Mouse (Mus musculus): ENCODE measurements around the gene Scube3. TPM values are rescaled to one million over a fixed set of nuclear protein-coding genes. Genes with fewer than 3 reads are reported as not detected.
A peak's percentile ranks its signal among the peaks of the same experiment; 100 is the strongest.

Scube3 gene
- polyA plus RNA-seq, 1 experiment from 2014 or later: 4.6 TPM

DNA sequence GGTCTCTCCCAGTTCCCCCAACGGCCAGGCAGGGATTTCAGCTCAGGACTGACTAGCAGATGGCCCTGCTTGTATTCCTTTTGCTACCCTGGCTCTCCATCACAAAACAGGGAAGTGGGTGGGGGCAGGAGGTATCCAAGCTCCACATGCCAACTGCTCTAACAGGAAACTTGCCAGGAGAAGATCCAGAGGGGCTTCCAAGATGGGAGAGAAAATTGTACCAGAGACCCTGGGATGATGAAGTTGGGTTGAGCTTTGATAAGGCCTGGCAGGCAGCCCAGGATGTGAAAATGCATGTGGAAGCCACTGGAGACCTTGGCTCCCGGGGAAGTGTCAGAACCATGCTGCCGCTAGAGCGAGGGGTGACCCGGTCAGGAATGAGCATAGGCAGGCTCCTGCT lies 5.7 kb upstream of the Scube3 start:
- H3K27me3 ChIP-seq (replicated peaks): no peaks in the 10 kb centered on the region; the same call in 1 of the 2 replicates
- H3K9ac ChIP-seq (replicated peaks): no peak overlapping the region
- no peak overlapping the region for H3K4me3 ChIP-seq (replicated peaks)
- no peak for ATAC-seq (ENCODE audit: low FRiP score)
- peaks cover 23% of the 10 kb centered on the region for H3K4me1 ChIP-seq
- no peak overlapping the region for H3K27ac ChIP-seq (replicated peaks)
- no peaks in the 10 kb centered on the region for H3K36me3 ChIP-seq
- H3K4me2 ChIP-seq: no peak overlapping the region
- 43% methylated on average over 5 of the region's 5 CpGs for WGBS
- H3K9me3 ChIP-seq (replicated peaks): no peaks in the 10 kb centered on the region

- Histone ChIP-seq H3K9ac (replicated peaks) (no peak overlapping the region), H3K27ac (replicated peaks) (no peak overlapping the region), H3K4me3 (replicated peaks) (no peak overlapping the region), H3K36me3 (no peaks in the 10 kb centered on the region), H3K4me2 (no peak overlapping the region), H3K4me1 (peaks cover 29% of the 10 kb centered on the region), H3K9me3 (replicated peaks) (no peaks in the 10 kb centered on the region), H3K27me3 (replicated peaks) (no peaks in the 10 kb centered on the region; the same call in 1 of the 2 replicates)
- 90% methylated on average over 8 of the region's 8 CpGs for WGBS
- no peak for ATAC-seq (ENCODE audit: low FRiP score)
Observed at GRCm38 (mm10) chr17:28138013-28138412, 3.9 kb upstream of the Scube3 start.

GRCm38 (mm10) chr17:28138685-28139084 lies 3.3 kb upstream of the Scube3 start:
- no peak overlapping the region for H3K9ac ChIP-seq (replicated peaks)
- 74% methylated on average over 9 of the region's 9 CpGs for WGBS
- H3K9me3 ChIP-seq (replicated peaks): no peaks in the 10 kb centered on the region
- H3K36me3 ChIP-seq: no peaks in the 10 kb centered on the region
- no peak overlapping the region for H3K27ac ChIP-seq (replicated peaks)
- H3K27me3 ChIP-seq (replicated peaks): no peaks in the 10 kb centered on the region; the same call in 1 of the 2 replicates
- ATAC-seq (ENCODE audit: low FRiP score): no peak
- no peak overlapping the region for H3K4me2 ChIP-seq
- peaks cover 32% of the 10 kb centered on the region for H3K4me1 ChIP-seq
- no peak overlapping the region for H3K4me3 ChIP-seq (replicated peaks)

DNA sequence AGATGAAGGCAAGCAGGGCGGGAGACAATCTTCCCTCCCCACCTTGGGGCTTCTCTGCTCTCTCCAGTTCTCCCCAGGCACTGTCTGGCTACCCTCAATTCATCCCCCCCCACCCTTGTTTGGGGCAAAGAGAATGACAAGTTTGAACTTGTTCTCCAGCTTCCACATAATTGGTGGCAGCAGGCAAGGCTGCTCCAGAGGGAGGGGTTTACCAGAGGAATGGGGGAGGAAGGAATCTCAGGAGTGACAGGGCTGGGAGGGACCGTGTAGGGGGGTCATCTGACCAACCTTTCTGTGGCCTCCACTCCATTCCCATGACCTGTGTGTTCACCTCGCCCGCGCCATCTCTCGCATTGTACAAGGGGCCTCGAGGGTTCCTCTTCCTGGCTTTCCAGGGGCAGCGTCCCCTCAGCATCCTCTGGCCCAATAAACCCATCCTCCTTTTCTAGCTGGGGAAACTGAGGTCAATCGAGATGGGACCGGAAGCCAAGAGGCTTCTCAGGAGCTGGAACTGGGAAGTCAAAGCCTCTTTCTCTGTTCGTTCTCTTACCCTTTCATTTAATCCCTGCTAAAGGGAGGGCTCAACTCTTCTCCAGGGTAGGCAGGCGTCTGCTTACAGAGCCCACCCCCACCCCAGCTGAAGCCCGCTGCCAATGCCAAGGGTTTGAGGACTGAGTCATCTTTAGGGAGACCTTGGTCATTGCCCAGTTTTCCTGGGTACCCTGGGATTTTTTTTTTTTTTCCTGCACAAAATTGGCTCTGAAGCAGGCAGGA lies 1.3 kb upstream of the Scube3 start:
- Histone ChIP-seq H3K36me3 (no peaks in the 10 kb centered on the region), H3K4me3 (replicated peaks) (peak overlapping the region; percentile 70), H3K4me1 (peaks cover 48% of the 10 kb centered on the region), H3K27me3 (replicated peaks) (no peaks in the 10 kb centered on the region; the same call in 1 of the 2 replicates), H3K9me3 (replicated peaks) (no peaks in the 10 kb centered on the region), H3K27ac (replicated peaks) (peak overlapping the region; percentile 88), H3K9ac (replicated peaks) (no peak overlapping the region; the same call in 1 of the 2 replicates), H3K4me2 (peak overlapping the region; percentile 80)
- ATAC-seq (ENCODE audit: low FRiP score): no peak
- WGBS: 26% methylated on average over 13 of the region's 13 CpGs

DNA sequence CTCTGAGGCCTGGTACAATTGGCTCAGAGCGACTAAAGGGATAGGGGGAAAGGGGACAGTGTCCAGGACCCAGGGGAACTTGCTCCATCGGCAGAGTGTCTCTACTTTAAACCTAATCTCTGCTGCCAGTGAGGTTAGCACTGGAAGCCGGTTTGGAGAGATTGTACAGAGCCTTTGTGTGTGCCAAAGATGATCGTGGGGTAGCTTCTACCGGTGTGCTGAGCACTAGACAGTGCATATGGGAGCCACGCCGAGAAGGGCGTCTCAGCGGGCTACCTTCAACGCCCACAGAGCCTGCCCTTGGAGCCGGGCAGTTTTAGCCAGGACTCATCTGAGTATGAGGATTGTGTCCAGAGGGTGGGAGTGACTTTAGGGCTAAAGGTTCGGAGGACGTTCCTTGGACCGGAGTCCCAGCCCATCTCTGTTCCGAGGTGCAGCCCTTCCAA lies 713 bp upstream of the Scube3 start:
- H3K9ac ChIP-seq (replicated peaks): peak overlapping the region; percentile 74
- WGBS: 2% methylated on average over 15 of the region's 15 CpGs
- ATAC-seq (ENCODE audit: low FRiP score): 0 out of 2 replicates have a peak, but pooled peaks have one; percentile 19
- H3K27me3 ChIP-seq (replicated peaks): no peaks in the 10 kb centered on the region; the same call in 1 of the 2 replicates
- H3K27ac ChIP-seq (replicated peaks): peak overlapping the region; percentile 88
- H3K4me1 ChIP-seq: peaks cover 53% of the 10 kb centered on the region
- H3K4me3 ChIP-seq (replicated peaks): peak overlapping the region; percentile 70
- H3K9me3 ChIP-seq (replicated peaks): no peaks in the 10 kb centered on the region
- peak overlapping the region; percentile 80 for H3K4me2 ChIP-seq
- H3K36me3 ChIP-seq: no peaks in the 10 kb centered on the region

DNA sequence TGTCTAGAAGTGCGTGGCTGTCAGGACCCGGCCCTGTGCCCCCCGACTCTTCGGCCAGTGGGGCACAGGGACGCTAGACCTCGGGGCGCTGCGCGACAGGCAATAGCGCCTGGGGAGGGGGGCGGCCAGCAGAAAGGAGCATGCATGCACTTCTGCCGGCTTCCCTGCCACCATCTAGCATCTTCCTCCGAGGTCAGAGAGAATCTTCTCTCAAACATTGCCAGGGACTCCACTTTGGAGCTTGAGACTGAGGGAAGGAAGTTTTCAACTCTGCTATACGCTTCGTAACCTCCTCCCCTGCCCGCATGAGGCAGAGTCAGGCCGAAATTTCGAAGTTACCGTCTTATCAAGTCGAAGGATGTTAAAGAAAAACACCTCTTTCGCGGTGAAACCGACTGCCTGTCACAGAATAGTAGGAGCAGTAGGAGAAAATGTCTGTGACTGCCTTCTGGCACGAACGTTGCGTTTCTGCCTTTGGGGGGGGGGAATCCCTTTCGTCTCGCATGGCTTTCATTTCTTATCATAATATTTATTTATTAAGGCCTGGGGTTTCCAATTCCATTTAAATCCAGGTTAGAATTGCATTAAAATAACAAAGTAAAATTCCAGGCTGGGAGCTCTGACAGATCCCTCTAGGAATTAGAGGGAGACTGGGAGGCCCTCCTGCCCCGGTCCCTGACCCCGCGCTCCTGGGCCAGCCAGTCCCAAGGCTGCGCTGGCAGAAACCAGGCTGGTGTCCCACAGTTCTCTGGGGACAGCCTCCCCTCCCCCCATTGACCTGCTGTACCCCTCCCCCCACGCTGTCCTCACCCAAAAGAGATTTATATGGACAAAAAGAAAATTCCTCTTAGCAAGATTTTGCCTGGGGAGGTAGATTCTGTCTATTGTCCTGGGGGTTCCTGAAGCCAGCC lies 1.0 kb downstream of the Scube3 start:
- Histone ChIP-seq H3K36me3 (no peaks in the 10 kb centered on the region), H3K4me2 (peak overlapping the region; percentile 80), H3K9me3 (replicated peaks) (no peaks in the 10 kb centered on the region), H3K4me1 (peaks cover 60% of the 10 kb centered on the region), H3K27ac (replicated peaks) (peak overlapping the region; percentile 88), H3K9ac (replicated peaks) (peak overlapping the region; percentile 74), H3K4me3 (replicated peaks) (peak overlapping the region; percentile 70), H3K27me3 (replicated peaks) (no peaks in the 10 kb centered on the region; the same call in 1 of the 2 replicates)
- no peak for ATAC-seq (ENCODE audit: low FRiP score)
- WGBS: 1% methylated on average over 31 of the region's 33 CpGs

- Histone ChIP-seq H3K4me1 (peaks cover 60% of the 10 kb centered on the region), H3K4me2 (peak overlapping the region; percentile 80), H3K9ac (replicated peaks) (no peak overlapping the region; the same call in 1 of the 2 replicates), H3K27me3 (replicated peaks) (no peaks in the 10 kb centered on the region; the same call in 1 of the 2 replicates), H3K36me3 (no peaks in the 10 kb centered on the region), H3K4me3 (replicated peaks) (peak overlapping the region; percentile 70), H3K27ac (replicated peaks) (no peak overlapping the region), H3K9me3 (replicated peaks) (no peaks in the 10 kb centered on the region)
- ATAC-seq (ENCODE audit: low FRiP score): no peak
- 2% methylated on average over 9 of the region's 9 CpGs for WGBS
Observed at GRCm38 (mm10) chr17:28143751-28144150, 1.8 kb downstream of the Scube3 start.

GRCm38 (mm10) chr17:28144241-28144640 lies 2.3 kb downstream of the Scube3 start:
- Histone ChIP-seq H3K9me3 (replicated peaks) (no peaks in the 10 kb centered on the region), H3K4me2 (peak overlapping the region; percentile 80), H3K27ac (replicated peaks) (no peak overlapping the region), H3K9ac (replicated peaks) (no peak overlapping the region; the same call in 1 of the 2 replicates), H3K4me3 (replicated peaks) (peak overlapping the region; percentile 70), H3K36me3 (no peaks in the 10 kb centered on the region), H3K27me3 (replicated peaks) (no peaks in the 10 kb centered on the region; the same call in 1 of the 2 replicates), H3K4me1 (peaks cover 60% of the 10 kb centered on the region)
- ATAC-seq (ENCODE audit: low FRiP score): no peak
- WGBS: 14% methylated on average over 6 of the region's 6 CpGs

GRCm38 (mm10) chr17:28148288-28148687 lies 6.3 kb downstream of the Scube3 start:
- WGBS: 65% methylated on average over 3 of the region's 3 CpGs
- H3K27ac ChIP-seq (replicated peaks): no peak overlapping the region
- no peak overlapping the region for H3K9ac ChIP-seq (replicated peaks)
- H3K4me2 ChIP-seq: no peak overlapping the region
- no peaks in the 10 kb centered on the region for H3K36me3 ChIP-seq
- H3K4me3 ChIP-seq (replicated peaks): no peak overlapping the region
- peaks cover 41% of the 10 kb centered on the region for H3K4me1 ChIP-seq
- no peaks in the 10 kb centered on the region for H3K27me3 ChIP-seq (replicated peaks)
- no peaks in the 10 kb centered on the region for H3K9me3 ChIP-seq (replicated peaks)
- no peak for ATAC-seq (ENCODE audit: low FRiP score)

DNA sequence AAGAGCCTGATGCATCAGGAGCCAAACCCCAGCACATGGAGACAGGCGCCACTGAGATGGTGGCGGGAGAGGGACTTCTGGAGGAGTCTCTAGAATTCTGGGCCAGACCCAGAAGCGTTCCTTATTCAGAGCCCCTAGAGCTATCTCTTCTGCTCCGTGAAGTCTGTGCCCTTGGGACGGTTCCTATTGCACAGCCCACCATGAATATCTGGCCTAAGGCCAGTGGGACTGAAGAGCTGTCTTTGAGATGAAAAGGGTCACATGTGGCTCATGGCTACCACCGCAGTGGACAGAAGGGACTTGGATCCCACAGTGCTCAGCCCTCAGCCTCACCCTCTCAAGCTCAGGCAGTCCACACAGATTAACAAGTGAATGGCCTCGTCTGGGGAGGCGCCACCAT lies 7.8 kb downstream of the Scube3 start:
- no peaks in the 10 kb centered on the region for H3K27me3 ChIP-seq (replicated peaks)

DNA sequence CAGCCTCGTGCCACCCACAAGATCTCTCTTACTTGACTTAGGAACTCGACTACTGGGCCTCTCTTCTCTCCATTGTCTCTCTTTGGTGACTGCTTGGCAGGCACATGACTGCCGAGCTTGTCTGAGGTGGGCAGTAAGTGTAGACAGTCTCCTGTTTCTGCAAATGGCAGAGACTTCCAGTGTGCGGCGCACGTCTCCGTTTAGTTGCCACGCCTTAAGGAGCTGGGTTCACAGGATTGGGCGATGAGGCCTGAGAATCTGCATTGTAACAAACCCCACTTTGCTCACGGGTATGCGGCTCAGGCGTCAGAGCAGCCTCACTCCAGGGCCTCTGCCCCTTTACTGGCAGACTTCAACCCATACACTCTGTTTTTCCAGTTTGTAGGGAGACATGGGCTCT lies 8.5 kb downstream of the Scube3 start:
- H3K4me1 ChIP-seq: peaks cover 23% of the 10 kb centered on the region

More for the DNA sequence above, 7.8 kb downstream of the Scube3 start:
- no peaks in the 10 kb centered on the region for H3K36me3 ChIP-seq
- no peak overlapping the region for H3K9ac ChIP-seq (replicated peaks)
- 59% methylated on average over 8 of the region's 8 CpGs for WGBS
- ATAC-seq (ENCODE audit: low FRiP score): peak; percentile 11; the same call in 1 of the 2 replicates
- H3K27ac ChIP-seq (replicated peaks): no peak overlapping the region
- H3K4me1 ChIP-seq: peaks cover 27% of the 10 kb centered on the region
- H3K4me3 ChIP-seq (replicated peaks): no peak overlapping the region
- H3K9me3 ChIP-seq (replicated peaks): no peaks in the 10 kb centered on the region
- no peak overlapping the region for H3K4me2 ChIP-seq

More for the DNA sequence above, 8.5 kb downstream of the Scube3 start:
- Histone ChIP-seq H3K36me3 (0 out of 2 replicates have a peak, but pooled peaks cover 2% of the 10 kb centered on the region), H3K4me3 (replicated peaks) (no peak overlapping the region), H3K27me3 (replicated peaks) (no peaks in the 10 kb centered on the region), H3K27ac (replicated peaks) (no peak overlapping the region), H3K9me3 (replicated peaks) (no peaks in the 10 kb centered on the region), H3K9ac (replicated peaks) (no peak overlapping the region), H3K4me2 (no peak overlapping the region)
- ATAC-seq (ENCODE audit: low FRiP score): no peak
- 76% methylated on average over 12 of the region's 12 CpGs for WGBS
